Mouse (Mus musculus) kidney, postnatal 0 days (tissue): ENCODE measurements around the gene Plekha8. TPM values are rescaled to one million over a fixed set of nuclear protein-coding genes. Genes with fewer than 3 reads are reported as not detected.
A peak's percentile ranks its signal among the peaks of the same experiment; 100 is the strongest.

Experiments used
- ATAC-seq: fragments of 200-750 bp; cut with Nextera tagmentation; replicated peaks from 2 replicates; pipeline ENCODE4 v1.8.0; 2017; ENCODE audit warnings: low read depth, moderate number of reproducible peaks, moderate TSS enrichment, moderate library complexity; ENCODE audit not compliant: low FRiP score
- DNase-seq: peaks from one replicate; pipeline ENCODE4 v3.0.0-alpha.2; 2016; ENCODE audit warnings: low spot score
- H3K27ac ChIP-seq: fragments of 300-500 bp; sonication (generic); 2 replicates; pipeline ENCODE4 v1.5.1; 2014; ENCODE audit warnings: mild to moderate bottlenecking
- H3K27me3 ChIP-seq: fragments of 300-500 bp; sonication (generic); 2 replicates; pipeline ENCODE4 v1.6.1; 2014; ENCODE audit warnings: low read length, mixed read lengths; ENCODE audit not compliant: insufficient read depth
- H3K36me3 ChIP-seq: fragments of 300-500 bp; sonication (generic); 2 replicates; pipeline ENCODE4 v1.6.1; 2014; ENCODE audit warnings: low read length, mixed read lengths; ENCODE audit not compliant: insufficient read depth
- H3K4me1 ChIP-seq: fragments of 300-500 bp; sonication (generic); replicated peaks from 2 replicates; pipeline ENCODE4 v1.6.1; 2014; ENCODE audit warnings: antibody characterized with exemption, low read length, mixed read lengths; ENCODE audit not compliant: insufficient read depth
- H3K4me2 ChIP-seq: fragments of 300-500 bp; sonication (generic); 2 replicates; pipeline ENCODE4 v1.6.1; 2014; ENCODE audit warnings: mild to moderate bottlenecking, low read length, moderate library complexity, mixed read lengths
- H3K4me3 ChIP-seq: fragments of 300-500 bp; sonication (generic); replicated peaks from 2 replicates; pipeline ENCODE4 v1.5.1; 2014; ENCODE audit warnings: low read depth, low read length
- H3K9ac ChIP-seq: fragments of 300-500 bp; sonication (generic); 2 replicates; pipeline ENCODE4 v1.6.1; 2014; ENCODE audit warnings: low read depth, low read length
- H3K9me3 ChIP-seq: fragments of 300-500 bp; sonication (generic); replicated peaks from 2 replicates; pipeline ENCODE4 v1.6.1; 2016; ENCODE audit warnings: low read length, inconsistent platforms, mixed read lengths
- CTCF ChIP-seq: IDR thresholded peaks from 2 replicates; pipeline ENCODE4 v1.5.1; 2016; ENCODE audit warnings: antibody characterized with exemption, low read depth, mild to moderate bottlenecking, moderate library complexity
- WGBS: fragments of 180-500 bp; shearing (Covaris S2); extraction: QIAGEN DNeasy Blood & Tissue Kit; methylation state at CpG from one replicate; pipeline ENCODE4 v1.1.7; 2014; 5-methylcytosine and 5-hydroxymethylcytosine counted together
- polyA plus RNA-seq: library from polyadenylated mRNA; unstranded; fragments of >200 nt; fragmentation: Nextera tagmentation; extraction: Ambion mirVana; gene quantifications from 2 replicates; pipeline ENCODE4 v1.2.1, GENCODE M21; 2015

Plekha8 gene
- polyA plus RNA-seq, 1 experiment from 2014 or later, result 9.5 TPM

DNA sequence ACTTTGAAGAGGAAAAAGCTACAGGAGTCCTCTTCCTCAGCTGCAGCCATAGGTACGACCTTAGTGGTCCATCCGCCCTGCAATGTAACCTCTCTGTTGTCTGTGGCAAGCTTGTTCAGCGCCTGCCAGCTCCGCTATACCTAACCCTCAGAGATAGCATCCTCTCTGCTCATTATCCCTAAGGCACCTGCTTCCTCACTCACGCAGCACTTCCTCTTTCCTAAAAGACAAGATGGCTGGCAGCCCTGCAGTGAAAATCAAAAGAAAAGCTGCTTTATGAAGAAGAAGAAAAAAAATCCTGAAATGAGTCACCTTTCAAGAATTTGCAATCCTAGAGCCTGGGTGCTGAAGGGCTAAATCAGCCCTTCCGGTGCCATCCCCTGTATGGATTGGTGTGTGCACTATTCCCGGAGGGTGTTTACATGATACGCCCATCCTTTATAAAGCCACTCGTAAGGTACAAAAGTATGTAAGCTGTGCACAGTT is 30.4 kb upstream of the Plekha8 start:
- Histone ChIP-seq H3K9ac (no peak overlapping the region), H3K4me3 (no peak overlapping the region), H3K4me1 (peaks cover 8% of the 10 kb centered on the region; the same call in 1 of the 2 replicates), H3K27ac (no peak overlapping the region), H3K4me2 (no peak overlapping the region), H3K36me3 (no peaks in the 10 kb centered on the region), H3K9me3 (no peaks in the 10 kb centered on the region), H3K27me3 (no peaks in the 10 kb centered on the region)
- WGBS, result 83% methylated on average over 9 of the region's 9 CpGs
- DNase-seq, result no peak
- no peak for TF ChIP-seq CTCF
- no peak for ATAC-seq

DNA sequence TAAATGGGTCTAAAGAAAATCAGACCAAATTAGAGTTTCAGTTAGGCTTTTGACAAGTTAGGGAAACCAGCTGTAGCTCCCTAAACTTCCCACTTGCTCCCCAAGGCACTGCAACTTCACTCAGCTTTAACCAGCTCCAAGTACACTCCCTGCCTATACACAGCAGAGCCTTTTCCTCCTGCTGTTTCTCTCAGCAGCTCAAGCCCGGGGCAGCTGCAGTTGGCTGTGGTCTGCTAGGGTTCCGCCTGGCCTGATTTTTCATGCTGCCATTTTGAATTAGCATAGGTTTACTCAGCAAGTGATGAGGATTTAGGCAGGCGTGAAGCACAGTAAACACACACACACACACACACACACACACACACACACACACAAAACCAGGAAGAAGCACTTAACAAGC is 29.9 kb upstream of the Plekha8 start:
- no peaks in the 10 kb centered on the region for H3K36me3 ChIP-seq
- no peaks in the 10 kb centered on the region for H3K27me3 ChIP-seq
- no peak for DNase-seq
- peaks cover 8% of the 10 kb centered on the region; the same call in 1 of the 2 replicates for H3K4me1 ChIP-seq
- no peak overlapping the region for H3K4me2 ChIP-seq
- H3K9ac ChIP-seq, result no peak overlapping the region
- WGBS, result 58% methylated on average over 3 of the region's 3 CpGs
- H3K9me3 ChIP-seq, result no peaks in the 10 kb centered on the region
- H3K4me3 ChIP-seq, result no peak overlapping the region
- no peak for TF ChIP-seq CTCF
- ATAC-seq, result no peak
- H3K27ac ChIP-seq, result no peak overlapping the region

DNA sequence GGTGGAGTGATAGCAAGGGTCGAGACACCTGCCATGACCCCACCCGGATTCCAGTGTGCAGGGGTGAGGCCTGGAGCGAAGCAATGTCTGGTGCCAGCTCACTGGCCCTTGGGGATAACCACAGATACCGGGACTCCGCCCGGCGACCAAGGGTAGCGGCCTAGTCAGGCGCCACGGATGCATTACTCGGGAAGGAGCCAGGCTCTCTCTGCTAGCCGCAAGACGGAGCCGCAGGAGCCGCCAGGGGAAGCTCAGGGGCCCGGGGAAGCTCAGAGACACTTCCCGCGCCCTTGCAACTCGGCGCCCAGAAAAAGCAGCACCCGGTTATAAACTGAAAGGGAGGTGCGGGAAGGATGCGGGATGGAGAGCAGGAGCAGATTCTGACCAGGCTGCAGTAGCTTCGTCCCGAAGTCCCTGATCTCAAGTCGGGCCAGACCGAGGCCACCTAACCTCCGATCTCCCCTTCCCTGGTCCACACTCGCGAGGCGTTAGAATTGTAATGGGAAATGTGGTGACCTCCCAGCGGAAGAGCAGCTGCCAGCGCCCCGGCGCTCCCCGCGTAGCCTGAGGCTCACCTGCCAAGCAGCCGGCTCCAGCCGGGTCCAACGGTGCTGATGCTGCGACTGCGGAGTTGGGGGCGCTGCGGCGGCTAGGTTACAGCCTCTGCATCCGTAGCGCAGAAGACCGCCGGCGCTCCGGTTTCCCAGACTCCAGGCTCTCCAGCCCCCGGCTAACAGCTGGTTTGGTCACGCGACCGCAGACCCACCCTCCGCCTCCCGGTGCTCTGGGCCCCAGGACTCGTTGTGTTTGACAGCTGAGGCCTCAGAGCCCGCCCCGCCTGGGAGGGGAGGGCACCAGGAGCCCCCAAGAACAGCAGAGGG is 29.0 kb upstream of the Plekha8 start, which contains the start of gene Scrn1:
Gene Scrn1, minus strand, starts transcription at position 825 of the 881 bp plus-strand sequence.
- H3K27ac ChIP-seq, result no peak within 1 kb of the TSS; the same call in 1 of the 2 replicates
- 2% methylated on average over 60 of the region's 60 CpGs for WGBS
- H3K9me3 ChIP-seq, result no peaks in the 10 kb centered on the region
- DNase-seq (peak; percentile 76), ATAC-seq (peak; percentile 69)
- H3K4me1 ChIP-seq, result peaks cover 8% of the 10 kb centered on the region; the same call in 1 of the 2 replicates
- H3K36me3 ChIP-seq, result no peaks in the 10 kb centered on the region
- TF ChIP-seq CTCF, result no peak
- H3K4me3 ChIP-seq, result peak within 1 kb of the TSS; percentile 46
- H3K4me2 ChIP-seq, result peak within 1 kb of the TSS; percentile 87
- H3K27me3 ChIP-seq, result no peaks in the 10 kb centered on the region
- peak within 1 kb of the TSS; percentile 57 for H3K9ac ChIP-seq

DNA sequence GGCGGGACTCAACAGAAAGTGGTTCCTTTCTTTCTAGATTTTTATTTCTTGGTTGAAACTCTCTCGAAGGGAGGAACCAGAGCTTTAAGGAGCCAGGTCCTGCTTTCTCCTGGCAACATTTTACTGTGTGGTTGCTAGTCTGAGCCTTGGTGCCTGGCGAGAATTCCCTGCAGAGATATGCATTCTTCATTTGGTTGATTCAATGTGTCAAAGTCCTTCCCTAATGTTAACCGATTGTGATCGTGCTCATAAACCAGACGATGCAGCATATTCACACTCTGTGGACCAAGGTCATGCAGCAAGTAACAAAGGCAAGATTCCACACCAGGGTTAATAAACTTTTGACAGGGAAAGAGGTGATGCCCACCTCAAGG is 28.4 kb upstream of the Plekha8 start:
- no peak overlapping the region; the same call in 1 of the 2 replicates for H3K27ac ChIP-seq
- no peaks in the 10 kb centered on the region for H3K36me3 ChIP-seq
- H3K4me3 ChIP-seq, result peak overlapping the region; percentile 46
- no peaks in the 10 kb centered on the region for H3K27me3 ChIP-seq
- 10% methylated on average over 6 of the region's 6 CpGs for WGBS
- H3K9me3 ChIP-seq, result no peaks in the 10 kb centered on the region
- no peak for DNase-seq
- ATAC-seq, result no peak; the same call in 1 of the 2 replicates
- TF ChIP-seq CTCF, result no peak
- H3K4me1 ChIP-seq, result peaks cover 8% of the 10 kb centered on the region; the same call in 1 of the 2 replicates
- peak overlapping the region; percentile 57; the same call in 1 of the 2 replicates for H3K9ac ChIP-seq
- peak overlapping the region; percentile 87 for H3K4me2 ChIP-seq

DNA sequence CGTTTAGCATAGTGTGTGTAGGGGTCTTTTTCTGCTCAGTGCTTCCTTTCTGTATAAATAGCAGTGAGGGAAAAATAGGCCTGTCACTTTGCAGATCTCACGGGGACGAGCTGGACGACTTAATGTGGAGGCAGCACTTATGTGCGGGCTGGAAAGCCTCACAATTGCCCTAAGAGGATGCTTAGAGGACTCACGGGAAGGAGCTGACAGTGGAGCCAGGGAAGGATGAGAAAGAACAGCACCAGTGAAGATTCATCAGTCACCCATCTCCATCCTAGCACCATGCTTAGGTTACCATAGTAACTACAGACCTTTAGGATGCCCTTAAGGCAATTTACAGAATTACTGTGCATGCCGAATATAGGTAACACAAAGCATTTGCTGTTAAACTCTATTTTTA is 25.1 kb upstream of the Plekha8 start:
- ATAC-seq (no peak), DNase-seq (no peak)
- H3K27me3 ChIP-seq, result no peaks in the 10 kb centered on the region
- H3K9ac ChIP-seq, result no peak overlapping the region
- no peak for TF ChIP-seq CTCF
- no peaks in the 10 kb centered on the region for H3K36me3 ChIP-seq
- no peak overlapping the region for H3K27ac ChIP-seq
- no peaks in the 10 kb centered on the region for H3K9me3 ChIP-seq
- no peak overlapping the region for H3K4me3 ChIP-seq
- no peak overlapping the region for H3K4me2 ChIP-seq
- peaks cover 10% of the 10 kb centered on the region; the same call in 1 of the 2 replicates for H3K4me1 ChIP-seq
- 39% methylated on average over 7 of the region's 7 CpGs for WGBS

DNA sequence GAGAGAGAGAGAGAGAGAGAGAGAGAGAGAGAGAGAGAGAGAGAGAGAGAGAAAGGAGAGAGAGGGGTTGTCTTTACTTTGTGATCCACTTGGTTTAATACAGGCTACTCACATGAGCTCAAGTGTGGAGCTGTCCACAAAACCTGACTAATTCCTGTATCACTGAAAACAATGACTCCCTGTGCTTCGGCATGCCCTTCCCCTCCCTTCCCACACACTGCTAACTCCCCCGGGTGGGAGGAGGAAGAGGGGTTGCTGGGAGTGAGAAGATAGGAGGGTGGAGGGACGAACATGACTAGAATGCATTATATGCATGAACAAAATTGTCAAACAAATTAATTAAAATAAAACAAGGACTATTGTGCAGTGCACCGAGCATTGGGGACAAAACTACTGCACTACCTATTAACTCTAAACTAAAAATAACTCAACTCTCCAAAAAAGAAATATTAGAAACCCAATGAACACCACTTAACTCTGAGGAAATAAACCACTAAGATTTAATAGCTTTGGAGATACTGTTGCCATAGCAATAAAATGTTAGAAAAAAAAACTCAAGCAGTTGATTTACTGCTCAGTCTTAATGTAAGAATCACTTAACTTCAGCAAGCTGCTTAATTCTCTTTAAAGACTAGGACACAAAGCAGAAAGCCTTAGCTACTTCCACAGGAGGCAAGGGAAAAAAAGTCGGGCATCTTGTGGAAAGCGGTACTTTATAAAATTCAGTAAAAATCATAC is 21.5 kb upstream of the Plekha8 start:
- no peak overlapping the region for H3K9ac ChIP-seq
- no peak for TF ChIP-seq CTCF

More for the DNA sequence above, 21.5 kb upstream of the Plekha8 start:
- Histone ChIP-seq H3K27ac (0 out of 2 replicates have a peak overlapping the region, but pooled peaks have one; percentile 4), H3K4me2 (peak overlapping the region; percentile 14; the same call in 1 of the 2 replicates), H3K4me1 (0 out of 2 replicates have a peak, but pooled peaks cover 2% of the 10 kb centered on the region), H3K9me3 (no peaks in the 10 kb centered on the region), H3K27me3 (no peaks in the 10 kb centered on the region), H3K4me3 (no peak overlapping the region), H3K36me3 (no peaks in the 10 kb centered on the region)
- DNase-seq (peak; percentile 82), ATAC-seq (peak; percentile 66)
- WGBS, result 15% methylated on average over 6 of the region's 6 CpGs
